9 mouse cellular contexts compared by ENCODE assay signal in genomic region chr17:34349429-34349828, GRCm38 (mm10). TPM values are rescaled to one million over a fixed set of nuclear protein-coding genes. Genes with fewer than 3 reads are reported as not detected.
A peak's percentile ranks its signal among the peaks of the same experiment; 100 is the strongest.
DNase-seq lines count a peak whose midpoint lies in the region; ATAC-seq and TF ChIP-seq lines count a peak whose summit lies in the region.
"Had no signal": no experiment of that assay in that cellular context is flagged by ENCODE, and none has a peak within 500 bp of the region (broad histone marks: within the 10 kb centered on the region; RNA-seq: fewer than 3 reads in every experiment).

No protein-coding gene starts in this region.

- H3K4me2 ChIP-seq in heart, embryonic 12.5 days = no peak overlapping the region

- no peak overlapping the region for H3K27ac ChIP-seq in heart, embryonic 12.5 days (ENCODE audit: poor library complexity, severe bottlenecking)
- no peak overlapping the region for H3K27ac ChIP-seq in left cerebral cortex, adult 2 months

- ATAC-seq in heart, embryonic 12.5 days (ENCODE audit: insufficient number of reproducible peaks, low FRiP score) = no peak

- 6% methylated on average over 4 of the region's 4 CpGs for WGBS in heart, embryonic 12.5 days

- intact Hi-C loops in heart, postnatal 25 days (cut with DNase I) = loop anchor here (1.0 kb wide), 1 partner anchor 99 kb away; no protein-coding TSS in a partner anchor
- intact Hi-C loops in left cerebral cortex, adult 2 months (cut with DNase I) = loop anchor here (1.0 to 10.0 kb wide), 3 partner anchors 61 to 275 kb away; no protein-coding TSS in a partner anchor

- no peaks in the 10 kb centered on the region for H3K4me1 ChIP-seq in heart, embryonic 12.5 days (replicated peaks)

- no peak overlapping the region for H3K9ac ChIP-seq in heart, embryonic 12.5 days

- peaks cover 12% of the 10 kb centered on the region; the same call in 1 of the 2 replicates for H3K27me3 ChIP-seq in heart, embryonic 12.5 days (replicated peaks)
- H3K27me3 ChIP-seq in splenic B cell, adult 2 months (ENCODE audit: control insufficient read depth, insufficient read depth, low read length, poor library complexity, severe bottlenecking) = no peaks in the 10 kb centered on the region

- no peaks in the 10 kb centered on the region for H3K36me3 ChIP-seq in heart, embryonic 12.5 days
- H3K36me3 ChIP-seq in splenic B cell, adult 2 months (ENCODE audit: control insufficient read depth, insufficient read depth, low read length, poor library complexity, severe bottlenecking) = no peaks in the 10 kb centered on the region

- H3K4me3 ChIP-seq in heart, embryonic 12.5 days = no peak overlapping the region
- H3K4me3 ChIP-seq in left cerebral cortex, adult 2 months = no peak overlapping the region
- H3K4me3 ChIP-seq: myocyte had no signal

- peak; percentile 92 for TF ChIP-seq CTCF in left cerebral cortex, adult 2 months (IDR thresholded peaks at IDR 0.05)

- 0 out of 2 replicates have a peak, but pooled peaks cover under 1% of the 10 kb centered on the region for H3K9me3 ChIP-seq in heart, embryonic 12.5 days (replicated peaks)

- peak; percentile 93 for DNase-seq in heart, adult 11 months
- peak; percentile 82 for DNase-seq in ZHBTc4 (ENCODE audit: low read depth, low spot score)
- peak; percentile 66 to 84 for DNase-seq in cerebellum, postnatal 4 days (ENCODE audit: low spot score in 2 of 2)
- peak; percentile 14 for DNase-seq in heart, postnatal 25 days (ENCODE audit: low spot score)
- peak; percentile 70 to 78 for DNase-seq in left cerebral cortex, adult 2 months (ENCODE audit: extremely low spot score in 1 of 2, low spot score in 2 of 2)
- peak; percentile 49 to 80 for DNase-seq in monocyte, adult 2 months (ENCODE audit: low read depth in 1 of 2, low spot score in 2 of 2)
- peak; percentile 96 for DNase-seq in splenic B cell, adult 2 months (ENCODE audit: low read depth, low spot score)

RNA-seq across cellular contexts. Expression of gene Btnl2, which starts 5.2 kb away (rescaled TPM):
- polyA plus RNA-seq in heart, embryonic 12.5 days (2016; fragmentation: Nextera tagmentation; extraction: Ambion mirVana) = 0.09 TPM in 1 of 2 replicates, not detected in the other
- total RNA-seq in heart, postnatal 25 days (2021) = under 1 TPM; 0.34 to 0.48 TPM
- total RNA-seq in left cerebral cortex, adult 2 months (2021) = under 1 TPM; 0.65 to 0.68 TPM
- polyA plus RNA-seq: myocyte had no signal

RNA-seq across cellular contexts. Expression of gene H2-Eb2, which starts 24.0 kb away (rescaled TPM):
- not detected in 2 replicates for polyA plus RNA-seq in heart, embryonic 12.5 days (2016; fragmentation: Nextera tagmentation; extraction: Ambion mirVana)
- not detected for total RNA-seq in heart, postnatal 25 days (2021)
- not detected for total RNA-seq in left cerebral cortex, adult 2 months (2021)
- polyA plus RNA-seq: myocyte had no signal

RNA-seq across cellular contexts. Expression of gene Btnl1, which starts 27.5 kb away (rescaled TPM):
- polyA plus RNA-seq in heart, embryonic 12.5 days (2016; fragmentation: Nextera tagmentation; extraction: Ambion mirVana) = not detected in 2 replicates
- total RNA-seq in heart, postnatal 25 days (2021) = not detected
- total RNA-seq in left cerebral cortex, adult 2 months (2021) = not detected
- polyA plus RNA-seq: myocyte had no signal

RNA-seq across cellular contexts. Expression of gene H2-Eb1, which starts 43.8 kb away (rescaled TPM):
- polyA plus RNA-seq in heart, embryonic 12.5 days (2016; fragmentation: Nextera tagmentation; extraction: Ambion mirVana) = 1.4 and 2.6 TPM in 2 replicates
- total RNA-seq in heart, postnatal 25 days (2021) = 10 to 100 TPM; 13.4 to 14.8 TPM
- 1 to 10 TPM; 1.1 to 2.1 TPM for total RNA-seq in left cerebral cortex, adult 2 months (2021)
- polyA plus RNA-seq: myocyte had no signal

RNA-seq across cellular contexts. Expression of gene BC051142, which starts 49.2 kb away (rescaled TPM):
- not detected in 2 replicates for polyA plus RNA-seq in heart, embryonic 12.5 days (2016; fragmentation: Nextera tagmentation; extraction: Ambion mirVana)
- total RNA-seq in heart, postnatal 25 days (2021) = under 1 TPM in 1 of 2 experiments, not detected in 1; 0.34 TPM
- 1 to 10 TPM; 2.5 to 4.4 TPM for total RNA-seq in left cerebral cortex, adult 2 months (2021)
- polyA plus RNA-seq: myocyte had no signal

Comparison
In these comparisons a context has a peak if more than half of its experiments do, and no peak if none do; other contexts are left out.
1. DNase-seq: peak in every context shown above with its lines; median percentile 96 in splenic B cell, adult 2 months; 93 in heart, adult 11 months; 82 in ZHBTc4; 75 in cerebellum, postnatal 4 days; 74 in left cerebral cortex, adult 2 months; 64 in monocyte, adult 2 months; 14 in heart, postnatal 25 days.